Mouse (Mus musculus): ENCODE results near the gene Pacsin2.
"Not testable (repeated sequence)": the region's sequence is repeated elsewhere in the genome, so short reads cannot be mapped to it uniquely, and the experiment has no call there.

Gene Pacsin2

DNA sequence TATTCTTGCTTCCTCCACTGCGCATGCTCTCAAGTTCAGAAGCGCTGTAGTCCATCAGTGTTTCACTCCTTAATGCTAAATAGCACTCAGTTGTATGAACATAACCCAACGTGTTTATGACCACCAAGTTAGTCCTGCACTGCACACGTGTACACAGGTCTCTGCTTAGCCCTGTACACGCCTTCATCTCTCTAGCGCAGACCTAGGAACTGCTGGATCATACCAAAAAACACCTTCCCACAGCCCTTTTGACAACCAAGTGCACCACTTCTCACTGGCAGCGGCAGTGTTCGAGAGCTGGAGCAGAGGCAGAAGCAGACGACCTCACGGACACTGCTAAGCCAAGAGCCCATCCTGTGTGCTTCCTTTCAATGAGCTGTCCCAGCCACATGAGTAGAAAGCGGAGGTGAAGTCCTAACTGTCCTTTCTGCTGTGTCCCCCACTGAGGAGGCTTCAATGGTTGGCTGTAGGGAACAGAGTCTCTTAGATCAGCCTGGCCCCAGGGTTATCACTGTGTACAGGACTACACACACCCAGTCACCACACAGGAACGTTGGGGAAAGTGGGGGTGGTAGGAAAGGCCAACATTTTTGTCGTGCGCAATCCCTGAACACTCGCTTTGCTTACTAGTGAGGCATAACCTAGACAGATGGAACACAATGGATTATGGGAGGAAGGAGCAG lies 42.0 kb downstream of the Pacsin2 start:
- DNase-seq, result no peak

DNA sequence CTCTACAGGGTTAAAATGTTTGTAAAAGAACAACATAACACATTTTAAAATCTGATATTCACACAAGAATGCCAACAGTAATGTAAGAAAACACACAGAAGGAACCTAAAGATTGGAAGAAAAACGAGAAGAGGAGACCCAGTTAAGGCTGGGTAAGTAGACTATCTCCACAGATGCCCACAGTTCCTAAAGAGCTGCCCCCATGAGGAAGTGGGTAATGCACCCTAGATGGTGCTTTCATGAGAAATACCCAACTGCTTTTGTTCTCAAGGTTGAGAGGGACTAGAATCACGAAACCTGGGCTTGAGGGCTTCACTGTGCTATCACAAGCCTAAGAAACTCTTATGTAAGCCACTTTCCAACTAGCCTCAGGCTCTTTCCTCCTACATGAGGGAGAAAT lies 44.8 kb downstream of the Pacsin2 start:
- DNase-seq, result no peak

DNA sequence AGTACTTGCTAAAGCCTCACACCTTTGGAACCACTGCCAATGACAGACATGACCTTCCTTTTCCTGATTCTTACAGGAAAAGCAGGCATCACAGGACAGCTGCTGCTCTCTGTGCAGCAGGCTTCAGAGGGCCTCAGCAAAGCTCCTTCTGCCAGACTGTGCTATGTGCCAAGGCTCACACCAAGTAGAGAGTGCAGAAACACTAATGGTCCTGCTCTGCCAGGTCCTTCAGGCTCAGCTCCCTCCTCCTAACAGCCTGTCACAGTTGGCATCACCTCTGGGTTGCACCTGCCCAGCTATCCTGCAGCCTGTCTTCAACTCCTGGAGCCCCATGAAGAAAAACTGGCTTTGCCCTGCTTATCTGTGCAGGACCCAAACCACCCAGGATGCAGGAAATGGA lies 45.7 kb downstream of the Pacsin2 start:
- DNase-seq, result no peak

DNA sequence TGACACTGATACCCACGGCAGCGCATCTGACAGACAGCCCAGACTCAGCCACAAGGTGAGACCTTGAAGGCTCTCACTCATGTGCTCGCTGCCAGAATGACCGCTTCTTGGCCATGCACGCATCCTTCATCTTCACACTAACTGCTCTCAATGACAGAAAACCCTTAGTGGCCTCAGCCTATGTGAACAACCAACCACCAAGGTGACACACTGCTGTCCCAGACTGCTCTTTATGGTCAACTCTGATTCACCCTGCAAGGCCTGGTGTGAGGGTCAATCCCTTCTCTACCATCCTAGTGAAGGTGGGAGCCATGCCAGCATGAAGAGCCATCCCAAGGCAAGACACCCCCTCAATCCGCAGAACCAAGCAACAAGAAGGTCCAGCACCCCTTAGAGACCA lies 46.5 kb downstream of the Pacsin2 start:
- DNase-seq, result no peak

DNA sequence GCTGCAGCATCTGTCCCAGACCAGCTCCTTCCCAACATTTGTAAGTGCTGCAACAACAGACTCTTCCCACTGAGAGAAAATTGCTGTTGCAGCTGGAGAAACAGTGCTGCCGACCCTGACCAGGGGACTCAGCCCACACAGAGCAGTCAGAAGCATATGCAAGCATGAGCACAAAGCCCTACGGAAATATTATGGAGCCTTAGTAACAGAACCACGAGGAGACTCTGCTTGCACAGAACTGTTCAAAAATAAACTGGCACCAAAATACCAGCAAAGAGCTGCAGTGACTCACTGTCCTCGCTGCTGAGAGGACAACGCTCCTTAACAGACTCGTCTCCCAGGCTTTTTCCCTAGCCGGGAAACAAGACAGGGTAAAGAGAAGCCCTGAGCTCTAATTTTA lies 47.0 kb downstream of the Pacsin2 start:
- no peak for DNase-seq

DNA sequence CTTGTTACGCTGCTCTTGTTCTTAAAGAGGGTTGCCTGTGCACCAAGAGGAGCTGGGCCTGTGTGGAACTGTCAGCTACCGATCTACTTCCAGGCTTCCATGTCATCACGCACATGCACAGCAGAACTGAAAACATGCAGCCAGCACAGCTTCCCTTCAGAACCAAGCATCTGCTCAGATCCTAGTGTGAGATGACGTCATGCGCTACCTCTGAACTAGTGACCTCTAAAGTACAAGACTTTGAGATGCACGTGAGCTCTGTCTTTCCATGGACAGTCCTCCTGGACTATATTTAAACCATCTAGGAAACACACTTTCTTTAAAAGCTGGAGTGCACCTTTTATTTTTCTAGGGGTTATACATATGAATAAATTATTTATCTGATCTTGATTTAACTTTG lies 49.0 kb downstream of the Pacsin2 start:
- DNase-seq, result no peak

DNA sequence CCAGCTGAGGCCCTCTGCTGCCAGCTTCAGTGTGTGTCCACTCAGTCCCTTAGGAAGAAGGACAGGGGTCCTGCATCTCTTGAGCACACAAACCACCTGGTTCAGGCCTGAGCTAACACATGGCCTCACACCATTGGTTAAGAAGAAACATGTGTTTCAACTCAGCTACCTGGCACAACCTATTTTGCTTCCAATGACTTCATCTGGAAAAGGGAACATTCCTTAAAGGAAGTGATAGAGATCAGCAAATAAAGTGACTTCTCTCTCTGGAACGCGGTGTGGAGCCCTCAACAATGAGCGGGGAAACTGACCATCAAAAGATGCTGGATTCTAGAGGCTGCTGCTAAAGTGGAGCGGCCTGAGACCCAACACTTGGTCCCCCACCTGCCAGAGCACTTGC lies 52.8 kb downstream of the Pacsin2 start:
- DNase-seq, result no peak

DNA sequence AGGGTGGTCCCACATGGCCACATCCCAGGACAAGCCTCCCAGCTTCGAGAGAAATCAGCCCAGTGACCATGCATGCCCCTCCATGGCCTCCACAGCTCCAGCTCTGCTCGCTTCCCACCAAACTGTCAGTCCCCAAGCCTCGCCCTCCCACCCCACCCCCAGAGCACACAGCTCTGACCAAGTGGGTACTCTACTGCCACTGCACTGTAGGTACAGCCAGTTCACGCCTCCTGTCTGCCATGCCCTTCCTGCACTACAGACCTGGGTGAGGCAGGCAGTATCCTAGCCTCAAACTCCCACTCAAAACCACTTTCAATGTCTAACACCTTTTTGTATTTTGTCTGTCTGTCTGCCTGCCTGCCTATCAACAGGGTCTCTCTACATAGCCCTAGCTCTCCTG lies 53.7 kb downstream of the Pacsin2 start:
- no peak for DNase-seq

DNA sequence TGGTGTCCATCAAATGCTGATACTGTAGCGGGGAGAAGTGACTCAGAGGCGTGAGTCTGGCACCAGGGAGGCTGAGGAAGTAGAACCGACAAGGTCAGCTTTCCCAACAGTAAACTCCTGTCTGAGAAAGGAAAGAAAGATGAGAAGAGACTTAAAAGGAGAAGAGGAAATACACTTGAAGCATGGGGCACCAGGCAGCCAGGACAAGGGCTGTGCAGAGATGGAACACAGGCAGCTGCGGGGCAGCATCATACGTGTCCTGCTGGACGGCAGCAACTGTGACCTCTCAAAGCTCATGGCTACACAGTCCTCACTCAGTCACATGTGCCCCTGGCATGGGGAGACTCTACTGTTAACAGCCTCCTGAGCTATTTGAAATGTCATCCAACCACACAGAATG lies 54.1 kb downstream of the Pacsin2 start:
- no peak for DNase-seq

DNA sequence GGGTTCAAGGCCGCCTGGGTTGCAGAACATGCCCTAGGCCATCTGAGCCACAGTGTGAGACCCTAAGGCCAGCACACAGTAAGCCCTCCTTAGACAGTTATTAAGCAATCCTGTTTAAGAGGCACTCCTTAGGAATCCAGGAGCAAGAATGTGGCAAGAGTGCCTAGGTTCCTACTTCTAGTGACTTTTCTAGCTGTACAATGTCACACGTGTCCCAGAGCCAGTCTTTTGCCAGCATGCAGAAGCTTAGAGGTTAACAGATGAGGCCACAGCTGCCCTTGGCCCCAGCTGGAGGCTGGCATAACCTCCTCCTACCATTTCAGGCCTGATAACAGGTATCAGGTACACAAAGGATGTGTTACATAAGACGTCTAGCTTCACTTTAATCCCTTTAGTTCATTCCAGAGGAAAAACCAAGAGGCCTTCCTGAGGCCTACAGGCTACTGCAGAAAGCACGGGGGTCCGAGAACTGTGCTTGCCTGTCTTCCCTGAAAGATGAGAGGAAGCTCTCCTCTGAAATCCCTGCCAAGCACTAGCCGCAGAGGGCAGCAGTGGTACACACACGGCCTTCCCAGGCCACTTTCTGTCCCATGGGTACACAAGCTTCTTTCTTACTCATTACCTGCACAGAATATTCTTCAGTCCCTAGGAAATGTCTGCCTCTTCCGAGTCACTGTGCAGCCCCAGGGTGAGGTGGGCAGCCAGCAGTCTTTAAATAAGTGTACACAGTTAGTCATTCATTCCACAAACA lies 55.5 kb downstream of the Pacsin2 start:
- DNase-seq, result peak; percentile 35

DNA sequence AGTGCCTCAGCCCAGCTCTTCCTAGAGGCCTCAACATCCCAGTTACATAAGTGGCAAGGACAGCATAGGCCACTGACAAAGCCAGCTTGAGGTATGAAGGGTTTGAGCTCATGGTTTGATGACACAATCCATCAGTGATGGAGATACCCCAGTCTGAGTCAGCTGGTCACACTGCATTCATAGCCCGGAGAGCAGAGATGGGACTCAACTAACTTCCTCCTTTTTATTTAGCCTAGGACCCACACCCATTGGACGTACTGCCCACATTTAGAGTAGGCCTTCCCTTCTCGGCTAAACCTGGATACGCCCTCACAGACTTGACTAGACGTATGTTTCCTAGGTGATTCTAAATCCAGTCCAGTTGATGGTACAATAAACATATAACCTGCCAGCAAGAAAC lies 56.2 kb downstream of the Pacsin2 start:
- DNase-seq, result no peak

DNA sequence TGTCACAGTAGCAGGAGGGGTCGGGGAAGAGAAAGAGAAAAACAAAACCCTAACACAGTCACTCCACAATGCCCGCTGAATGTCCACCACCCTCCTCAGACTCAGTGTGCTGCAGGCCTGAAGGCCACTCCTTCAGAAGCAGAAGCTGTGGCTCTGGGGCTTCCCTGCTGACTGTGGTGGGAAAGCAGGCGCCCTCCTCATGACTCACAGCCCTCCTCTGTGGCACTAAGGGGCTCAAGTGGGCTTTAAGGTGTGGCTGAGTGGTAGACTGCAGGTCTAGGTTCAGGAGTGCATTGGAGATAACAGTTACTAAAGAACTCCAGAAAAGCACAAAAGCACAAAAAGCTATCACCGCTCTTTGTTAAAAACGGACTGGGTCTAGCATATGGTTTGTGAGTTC lies 56.9 kb downstream of the Pacsin2 start:
- no peak for DNase-seq

DNA sequence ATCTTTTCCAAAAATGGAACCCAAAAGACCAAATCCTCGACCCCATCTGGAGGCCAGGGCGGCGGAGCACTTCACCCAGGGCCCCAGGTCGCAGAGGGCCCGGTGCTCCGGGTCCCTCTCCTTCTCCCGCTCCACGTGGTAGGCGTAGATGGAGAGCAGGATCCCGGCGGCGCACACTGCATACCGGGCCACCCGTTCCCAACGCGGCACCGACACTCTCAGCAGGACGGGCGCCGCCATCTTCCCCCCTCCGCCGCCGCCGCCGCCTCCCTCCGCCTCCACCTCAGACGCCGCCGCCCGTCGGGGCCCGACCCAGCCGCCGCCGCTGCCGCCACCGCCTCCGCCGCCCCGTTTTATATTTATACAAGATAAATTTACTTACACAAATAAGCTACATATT lies 58.5 kb downstream of the Pacsin2 start:
- DNase-seq, result not testable (repeated sequence)

DNA sequence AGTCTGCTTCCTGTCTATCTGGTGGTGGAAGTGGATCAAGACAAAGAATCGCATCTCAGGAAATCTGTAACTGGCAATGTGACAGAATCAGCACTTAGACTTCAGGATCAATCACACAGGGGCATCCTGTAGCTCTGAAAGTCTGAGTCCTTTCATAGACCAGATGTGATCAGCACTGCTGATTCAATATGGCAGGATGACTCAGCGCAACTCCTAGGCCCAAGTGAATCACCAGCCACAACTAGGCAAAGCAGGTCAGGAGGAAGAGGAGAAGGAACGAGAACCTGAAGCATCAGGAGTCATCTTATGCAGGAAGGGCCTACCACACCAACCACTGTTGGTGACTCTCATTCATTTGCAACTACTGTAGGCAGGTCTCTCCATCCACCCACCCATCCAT lies 60.4 kb downstream of the Pacsin2 start:
- DNase-seq, result no peak

DNA sequence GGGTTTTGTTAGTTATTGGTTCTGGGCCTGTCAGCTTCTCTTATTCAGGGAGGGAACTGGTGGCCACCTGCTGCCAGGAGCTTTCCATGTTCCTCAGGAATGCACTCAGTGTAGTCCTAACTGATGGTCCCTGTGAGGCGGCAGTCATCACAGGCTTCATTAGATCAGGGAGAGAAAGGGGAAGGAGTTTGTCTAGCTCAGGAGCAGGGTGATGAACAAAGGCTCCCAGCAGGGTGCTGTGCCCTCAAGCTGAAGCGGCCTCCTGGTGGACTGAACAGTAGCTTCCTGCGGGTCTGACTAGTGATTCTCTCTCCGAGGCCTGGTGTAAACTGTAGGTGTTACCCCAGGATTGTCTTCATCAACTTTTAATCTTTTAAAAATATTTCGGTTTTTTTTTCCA lies 61.4 kb downstream of the Pacsin2 start:
- no peak for DNase-seq

DNA sequence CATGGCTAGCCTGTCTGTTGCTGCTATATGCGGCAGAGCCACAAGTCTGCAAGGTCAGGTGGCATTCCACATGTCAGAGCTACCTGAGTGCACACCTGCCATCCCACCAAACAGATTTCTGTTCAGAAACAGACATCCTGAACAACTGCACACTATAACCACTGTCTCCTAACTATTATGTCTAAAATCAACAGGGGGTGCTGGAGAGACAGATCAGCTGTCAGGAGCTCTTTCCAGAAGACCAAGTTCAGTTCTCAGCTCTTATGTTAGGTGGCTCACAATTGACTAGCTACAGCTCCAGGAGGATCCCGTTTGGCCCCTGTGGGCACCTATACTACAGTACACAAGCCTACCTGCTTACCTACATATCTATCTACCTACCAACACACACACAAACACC lies 71.7 kb downstream of the Pacsin2 start:
- DNase-seq, result no peak

DNA sequence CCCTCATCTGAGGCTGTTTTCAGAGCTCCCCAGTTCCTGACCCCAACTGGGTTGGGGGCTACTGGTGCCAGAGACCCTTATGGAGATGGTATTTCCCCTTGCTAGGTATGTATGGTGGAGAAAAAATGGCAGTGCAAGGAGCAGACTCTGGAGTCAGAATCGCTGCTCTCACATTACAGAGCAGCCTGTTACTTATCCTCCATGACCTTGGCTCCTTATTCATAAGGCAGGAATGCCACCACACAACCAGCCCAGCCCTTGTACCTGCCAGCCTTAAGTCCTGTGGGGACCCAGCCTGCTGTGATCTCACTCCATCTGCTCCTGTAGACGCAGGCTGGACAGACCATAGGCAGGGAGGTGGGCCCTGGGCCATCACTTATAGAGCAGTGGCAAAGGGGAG lies 76.5 kb downstream of the Pacsin2 start:
- DNase-seq, result no peak

DNA sequence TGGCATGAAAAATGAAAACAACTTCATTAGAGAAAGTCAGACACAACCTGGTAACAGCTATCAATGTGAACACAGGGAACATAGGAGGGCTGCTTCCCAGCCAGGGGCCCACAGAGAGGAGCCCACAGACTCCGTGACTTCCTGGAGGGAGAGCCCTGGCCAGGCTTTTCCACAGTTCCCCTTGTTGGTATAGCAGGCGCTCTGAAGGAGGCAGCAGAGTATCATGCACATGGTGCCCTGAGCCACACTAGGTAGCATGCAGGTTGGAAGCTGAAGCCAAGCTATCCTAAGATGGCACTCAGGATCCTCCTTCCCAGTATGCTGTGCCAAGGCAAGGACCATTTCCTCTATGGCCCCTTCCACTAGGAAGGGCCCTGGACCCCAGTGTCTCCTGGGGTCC lies 80.8 kb downstream of the Pacsin2 start:
- no peak for DNase-seq

DNA sequence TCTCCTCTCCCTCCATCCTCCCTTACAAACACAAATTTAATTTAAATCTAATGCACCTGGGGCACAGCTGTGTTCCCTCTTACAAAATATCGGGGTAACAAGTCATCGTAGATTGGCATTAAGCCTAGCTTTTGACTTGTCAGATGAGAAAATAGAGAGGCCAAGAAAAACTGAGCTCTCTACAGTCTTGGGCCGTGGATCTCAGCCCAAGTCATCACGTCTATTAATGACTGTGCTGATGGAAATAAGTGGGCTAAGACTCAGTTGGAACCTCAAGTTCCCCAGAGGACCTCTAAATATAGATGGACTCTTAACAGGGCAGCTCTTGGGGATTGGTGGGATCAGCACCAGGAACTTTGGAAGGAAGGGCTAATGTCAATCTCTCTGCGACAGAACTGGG lies 81.3 kb downstream of the Pacsin2 start:
- DNase-seq, result no peak

DNA sequence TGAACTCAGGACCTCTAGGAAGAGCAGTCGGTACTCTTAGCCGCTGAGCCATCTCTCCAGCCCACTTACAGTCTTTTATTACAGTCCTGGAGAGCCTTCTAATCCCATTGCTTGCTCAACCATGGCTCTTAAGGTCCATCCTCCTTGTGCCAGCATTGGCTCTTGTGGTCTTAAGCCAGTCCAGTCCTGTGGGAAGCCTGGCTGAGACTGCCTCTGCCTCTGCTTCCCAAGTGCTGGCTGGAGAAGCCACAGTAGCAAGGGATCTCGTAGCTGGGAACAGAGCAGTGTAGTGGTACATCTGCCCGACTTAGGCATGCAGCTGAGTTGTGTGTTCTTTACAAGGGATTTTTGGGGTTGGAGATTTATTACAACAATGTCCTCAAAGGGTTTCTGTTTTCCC lies 81.9 kb downstream of the Pacsin2 start:
- no peak for DNase-seq

DNA sequence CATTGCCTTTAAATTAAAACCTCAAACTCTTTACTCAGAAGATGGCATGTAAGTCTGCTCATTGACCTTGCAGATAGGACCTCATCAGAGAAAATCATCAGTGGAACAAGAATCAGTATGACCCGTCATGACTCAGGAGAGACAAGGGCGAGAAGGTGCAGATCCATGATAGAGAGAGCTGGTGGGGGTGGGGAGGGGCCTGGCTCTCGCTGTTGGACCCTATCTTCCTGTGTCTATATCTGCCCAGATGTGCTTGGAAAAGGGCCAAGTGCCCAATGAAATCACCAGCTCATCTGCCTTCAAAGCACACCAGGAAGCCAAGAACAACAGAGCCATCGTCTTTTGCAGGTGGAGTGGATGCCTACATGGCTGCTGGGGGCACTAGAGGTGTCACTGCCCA lies 87.3 kb downstream of the Pacsin2 start:
- DNase-seq, result no peak

DNA sequence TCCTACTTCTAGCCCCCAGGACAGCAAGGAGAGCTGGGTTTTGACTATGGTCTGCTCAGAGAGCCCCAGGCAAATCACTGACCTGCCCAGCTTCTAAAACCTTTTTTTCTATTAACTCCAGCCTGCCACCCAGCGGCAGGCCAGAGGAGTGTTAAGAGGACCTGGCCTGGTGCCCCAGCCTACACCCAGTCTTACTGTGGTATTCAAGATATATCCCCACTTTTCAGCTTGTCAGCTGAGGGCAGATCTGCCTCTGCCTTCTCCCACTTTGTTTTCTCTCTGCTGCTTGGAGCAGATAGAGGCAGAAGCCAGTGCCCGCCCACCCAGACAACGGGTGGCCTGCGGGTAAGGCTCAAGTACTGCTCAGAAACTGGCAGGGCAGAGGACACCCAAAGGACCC lies 89.3 kb downstream of the Pacsin2 start:
- peak; percentile 45 for DNase-seq

DNA sequence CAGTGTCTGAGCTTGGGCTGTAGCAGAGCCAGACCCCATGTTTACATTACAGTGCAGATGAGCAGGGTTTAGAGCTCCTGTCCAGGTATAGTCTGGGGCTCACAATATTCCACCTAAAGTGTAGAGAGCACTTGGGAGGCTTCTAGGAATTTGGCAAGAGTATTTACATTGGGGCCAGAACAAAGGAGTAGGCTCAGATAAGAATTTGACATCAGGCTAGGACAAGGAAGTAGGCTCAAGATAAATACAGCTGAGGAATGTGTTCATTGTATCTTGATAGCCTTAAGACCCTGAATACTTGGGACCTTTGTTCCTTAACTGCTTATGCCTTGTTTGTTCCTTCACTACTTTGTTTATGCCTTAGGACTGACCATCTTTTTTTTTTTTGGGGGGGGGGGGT lies 90.3 kb downstream of the Pacsin2 start:
- DNase-seq, result no peak

DNA sequence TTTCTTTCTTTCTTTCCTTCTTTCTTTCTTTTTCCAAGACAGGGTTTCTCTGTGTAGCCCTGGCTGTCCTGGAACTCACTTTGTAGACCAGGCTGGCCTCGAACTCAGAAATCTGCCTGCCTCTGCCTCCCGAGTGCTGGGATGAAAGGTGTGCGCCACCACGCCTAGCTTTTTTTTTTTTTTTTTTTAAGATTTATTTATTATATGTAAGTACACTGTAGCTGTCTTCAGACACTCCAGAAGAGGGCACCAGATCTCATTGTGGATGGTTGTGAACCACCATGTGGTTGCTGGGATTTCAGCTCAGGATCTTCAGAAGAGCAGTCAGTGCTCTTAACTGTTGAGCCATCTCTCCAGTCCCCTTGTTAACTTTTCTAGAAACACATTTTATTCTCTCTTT lies 95.7 kb downstream of the Pacsin2 start:
- DNase-seq, result not testable (repeated sequence)

DNA sequence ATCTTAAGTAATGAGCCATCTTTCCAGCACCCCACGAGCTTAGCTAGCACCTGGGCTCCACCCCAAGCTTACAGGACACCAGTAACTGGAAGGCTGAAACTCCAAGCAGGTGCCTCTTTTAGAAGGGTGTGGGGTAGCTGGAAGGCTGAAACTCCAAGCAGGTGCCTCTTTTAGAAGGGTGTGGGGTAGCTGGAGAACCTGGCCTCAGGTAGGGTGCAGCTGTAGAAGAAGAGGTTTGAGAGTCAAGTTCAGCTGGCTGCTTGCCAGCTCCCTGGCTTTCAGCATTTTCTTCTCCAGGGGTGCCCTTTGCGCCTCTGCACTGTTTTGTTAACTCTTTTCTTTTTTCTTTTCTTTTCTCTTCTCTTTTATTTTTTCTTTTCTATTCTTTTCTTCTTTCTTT lies 96.1 kb downstream of the Pacsin2 start:
- peak; percentile 49 for DNase-seq

Data from kidney, adult 11 months (tissue).